Mouse (Mus musculus) ES-Bruce4 (cell line): ENCODE data around the gene Ltbp1. TPM values are rescaled to one million over a fixed set of nuclear protein-coding genes. Genes with fewer than 3 reads are reported as not detected.

Source experiments
- H3K27ac ChIP-seq: 2 replicates; pipeline ENCODE4 v1.5.1; 2012; ENCODE audit warnings: low read length, inconsistent platforms; ENCODE audit not compliant: insufficient read depth
- H3K27me3 ChIP-seq: 2 replicates; pipeline ENCODE4 v1.6.1; 2012; ENCODE audit warnings: mild to moderate bottlenecking, low read length, inconsistent platforms; ENCODE audit not compliant: control insufficient read depth, poor library complexity, insufficient read depth, severe bottlenecking
- H3K36me3 ChIP-seq: 2 replicates; pipeline ENCODE4 v1.6.1; 2012; ENCODE audit warnings: inconsistent platforms, mild to moderate bottlenecking, low read length, moderate library complexity; ENCODE audit not compliant: control insufficient read depth, poor library complexity, insufficient read depth, severe bottlenecking
- H3K4me1 ChIP-seq: one replicate; pipeline ENCODE4 v1.8.1; 2011; ENCODE audit warnings: low read length; ENCODE audit not compliant: control insufficient read depth, insufficient read depth
- H3K4me3 ChIP-seq: 2 replicates; pipeline ENCODE4 v1.5.1; 2011; ENCODE audit warnings: low read depth, mild to moderate bottlenecking, low read length
- H3K9ac ChIP-seq: 2 replicates; pipeline ENCODE4 v1.6.1; 2012; ENCODE audit warnings: low read depth, mild to moderate bottlenecking, inconsistent platforms; ENCODE audit not compliant: poor library complexity, severe bottlenecking
- H3K9me3 ChIP-seq: replicated peaks from 2 replicates; pipeline ENCODE4 v1.6.1; 2012; ENCODE audit warnings: mild to moderate bottlenecking, low read length, inconsistent platforms; ENCODE audit not compliant: control insufficient read depth, poor library complexity, insufficient read depth, severe bottlenecking
- CTCF ChIP-seq: IDR thresholded peaks from one replicate; pipeline ENCODE4 v1.8.1; 2011; ENCODE audit warnings: low read depth, low read length
- EP300 ChIP-seq: IDR thresholded peaks from 2 replicates; pipeline ENCODE4 v1.6.1; 2011; ENCODE audit warnings: low read depth, low read length; ENCODE audit not compliant: insufficient read depth
- POLR2A ChIP-seq: IDR thresholded peaks from one replicate; pipeline ENCODE4 v1.8.1; 2011; ENCODE audit warnings: low read length; ENCODE audit not compliant: insufficient read depth
- polyA plus RNA-seq: library from polyadenylated mRNA; stranded (reverse); fragments of >200 nt; gene quantifications from 2 replicates; pipeline ENCODE4 v1.2.4, GENCODE M21; 2011; ENCODE audit warnings: low read depth; ENCODE audit not compliant: missing spikeins, insufficient read depth, insufficient read length

Gene Ltbp1
- polyA plus RNA-seq, 1 experiment: 9.1 TPM

GRCm38 (mm10) chr17:75268506-75268905, 263.1 kb downstream of the Ltbp1 start:
- Histone ChIP-seq H3K4me3 (no peak overlapping the region), H3K9ac (no peak overlapping the region), H3K9me3 (no peaks in the 10 kb centered on the region), H3K27me3 (no peaks in the 10 kb centered on the region), H3K27ac (no peak overlapping the region), H3K36me3 (no peaks in the 10 kb centered on the region), H3K4me1 (no peaks in the 10 kb centered on the region)
- no peak for TF ChIP-seq CTCF
- no peak for TF ChIP-seq POLR2A
- no peak for TF ChIP-seq EP300

GRCm38 (mm10) chr17:75272446-75272845, 267.1 kb downstream of the Ltbp1 start:
- no peaks in the 10 kb centered on the region for H3K36me3 ChIP-seq
- H3K4me1 ChIP-seq: no peaks in the 10 kb centered on the region
- TF ChIP-seq POLR2A (no peak), CTCF (no peak)
- H3K27ac ChIP-seq: no peak overlapping the region
- no peak overlapping the region for H3K9ac ChIP-seq
- H3K4me3 ChIP-seq: no peak overlapping the region
- H3K9me3 ChIP-seq: no peaks in the 10 kb centered on the region
- no peaks in the 10 kb centered on the region for H3K27me3 ChIP-seq

GRCm38 (mm10) chr17:75273272-75273671, 267.9 kb downstream of the Ltbp1 start:
- TF ChIP-seq POLR2A: no peak
- TF ChIP-seq EP300: no peak
- no peak for TF ChIP-seq CTCF
- Histone ChIP-seq H3K27me3 (no peaks in the 10 kb centered on the region), H3K9ac (no peak overlapping the region), H3K36me3 (no peaks in the 10 kb centered on the region), H3K4me3 (no peak overlapping the region), H3K27ac (no peak overlapping the region), H3K4me1 (no peaks in the 10 kb centered on the region), H3K9me3 (no peaks in the 10 kb centered on the region)

- Histone ChIP-seq H3K9ac (no peak overlapping the region), H3K27me3 (no peaks in the 10 kb centered on the region), H3K36me3 (no peaks in the 10 kb centered on the region), H3K27ac (no peak overlapping the region), H3K4me1 (no peaks in the 10 kb centered on the region), H3K4me3 (no peak overlapping the region), H3K9me3 (no peaks in the 10 kb centered on the region)
- no peak for TF ChIP-seq EP300
- no peak for TF ChIP-seq CTCF
- no peak for TF ChIP-seq POLR2A
Measured at GRCm38 (mm10) chr17:75275302-75275701, 269.9 kb downstream of the Ltbp1 start.

GRCm38 (mm10) chr17:75278106-75278505, 272.7 kb downstream of the Ltbp1 start:
- no peak overlapping the region for H3K4me3 ChIP-seq
- H3K9ac ChIP-seq: no peak overlapping the region
- H3K27ac ChIP-seq: no peak overlapping the region
- TF ChIP-seq POLR2A (no peak), CTCF (no peak), EP300 (no peak)
- no peaks in the 10 kb centered on the region for H3K4me1 ChIP-seq
- H3K9me3 ChIP-seq: no peaks in the 10 kb centered on the region
- H3K27me3 ChIP-seq: no peaks in the 10 kb centered on the region
- no peaks in the 10 kb centered on the region for H3K36me3 ChIP-seq

- Histone ChIP-seq H3K4me1 (no peaks in the 10 kb centered on the region), H3K27ac (no peak overlapping the region), H3K9me3 (no peaks in the 10 kb centered on the region), H3K27me3 (no peaks in the 10 kb centered on the region), H3K9ac (no peak overlapping the region), H3K4me3 (no peak overlapping the region), H3K36me3 (no peaks in the 10 kb centered on the region)
- TF ChIP-seq EP300 (no peak), POLR2A (no peak), CTCF (no peak)
Measured at GRCm38 (mm10) chr17:75278561-75278960, 273.2 kb downstream of the Ltbp1 start.
